Mouse (Mus musculus): ENCODE measurements around the gene Sdhc. TPM values are rescaled to one million over a fixed set of nuclear protein-coding genes. Genes with fewer than 3 reads are reported as not detected.

The Sdhc gene
- 1,000 to 10,000 TPM; 1,121 to 1,186 TPM for total RNA-seq (2021)

- intact Hi-C loops (cut with DNase I) = loop anchor here (5.0 kb wide), 1 partner anchor 33 kb away; no protein-coding TSS in a partner anchor
- DNase-seq (ENCODE audit: low spot score) = peak; percentile 92
These were observed at the start of gene Sdhc, which contains the start of gene Mpz for GRCm38 (mm10) chr1:171149974-171150760. Sdhc (minus strand) TSS chr1:171150603. Mpz (plus strand) TSS chr1:171150711.

GRCm38 (mm10) chr1:171199532-171199931, 49.1 kb upstream of the Sdhc start:
- intact Hi-C loops (cut with DNase I) = no loop called here
- no peak for DNase-seq (ENCODE audit: low spot score)

DNA sequence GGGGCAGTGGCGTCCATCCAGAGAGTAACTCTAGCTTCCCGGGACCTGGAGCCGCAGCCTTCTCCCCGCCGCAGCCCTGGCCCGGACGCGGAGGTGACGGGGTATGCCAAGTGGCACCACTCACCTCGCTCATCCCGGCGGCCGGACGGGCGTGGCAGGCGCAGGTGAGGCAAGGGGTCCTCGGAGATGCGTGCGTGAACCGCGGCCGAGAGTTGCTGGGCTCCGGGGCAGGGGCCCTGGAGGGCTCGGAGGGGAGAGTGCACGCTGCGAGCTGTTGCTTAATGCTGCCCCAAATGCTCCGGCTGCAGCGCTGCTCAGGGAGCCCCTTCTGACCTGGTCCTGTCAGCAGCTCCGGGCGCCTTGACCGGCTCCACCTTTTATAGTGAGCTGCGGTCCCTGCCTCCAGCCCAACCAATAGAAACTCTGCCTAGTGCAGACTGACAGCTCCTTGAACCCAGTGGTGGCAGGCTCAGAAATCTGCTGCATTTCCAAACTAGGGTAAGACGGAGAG, 45.5 kb upstream of the Sdhc start, which contains the start of gene Pcp4l1:
Pcp4l1 (minus strand) TSS at position 382 of the 511 bp plus-strand sequence.
- peak; percentile 70 for DNase-seq (ENCODE audit: low spot score)
- intact Hi-C loops (cut with DNase I) = loop anchor here (2.0 kb wide), 1 partner anchor 29 kb away; no protein-coding TSS in a partner anchor

DNA sequence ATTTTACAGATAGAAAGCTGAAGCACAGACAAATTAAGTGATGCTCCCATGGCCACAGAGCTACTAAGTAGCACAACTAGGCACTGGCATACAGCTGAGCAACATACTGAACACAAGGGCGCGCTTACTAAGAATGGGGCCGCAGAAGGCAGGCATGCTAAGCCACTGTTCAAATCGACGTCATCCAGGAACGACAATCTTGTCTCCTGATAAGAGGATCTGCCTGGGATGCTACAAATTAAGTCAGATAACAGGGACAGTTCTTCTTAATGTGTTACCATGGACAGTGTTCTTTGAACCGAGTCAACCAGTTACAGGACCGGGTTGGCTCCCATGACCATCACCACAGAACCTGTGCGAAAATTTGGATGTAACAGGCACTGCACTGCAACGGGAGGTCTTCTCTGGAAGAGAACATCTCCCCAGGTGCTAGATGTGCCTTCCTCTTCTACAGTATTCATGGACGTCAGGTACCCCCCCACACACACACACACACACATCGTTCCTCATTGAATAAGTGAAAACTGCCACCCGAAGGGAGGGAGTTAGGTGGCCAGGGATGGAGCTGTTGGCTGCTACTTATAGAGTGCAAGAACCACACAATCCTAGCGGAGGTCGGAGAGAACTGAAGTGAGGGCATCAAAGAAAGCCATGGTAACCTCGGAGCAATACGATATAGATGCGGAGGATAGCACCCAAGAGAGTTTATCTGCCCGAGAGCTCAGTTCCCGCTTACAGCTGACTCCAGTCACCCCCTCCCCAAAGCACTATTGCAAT, 44.8 kb upstream of the Sdhc start:
- DNase-seq (ENCODE audit: low spot score) = no peak
- intact Hi-C loops (cut with DNase I) = loop anchor here (2.0 kb wide), 1 partner anchor 28 kb away; no protein-coding TSS in a partner anchor

DNA sequence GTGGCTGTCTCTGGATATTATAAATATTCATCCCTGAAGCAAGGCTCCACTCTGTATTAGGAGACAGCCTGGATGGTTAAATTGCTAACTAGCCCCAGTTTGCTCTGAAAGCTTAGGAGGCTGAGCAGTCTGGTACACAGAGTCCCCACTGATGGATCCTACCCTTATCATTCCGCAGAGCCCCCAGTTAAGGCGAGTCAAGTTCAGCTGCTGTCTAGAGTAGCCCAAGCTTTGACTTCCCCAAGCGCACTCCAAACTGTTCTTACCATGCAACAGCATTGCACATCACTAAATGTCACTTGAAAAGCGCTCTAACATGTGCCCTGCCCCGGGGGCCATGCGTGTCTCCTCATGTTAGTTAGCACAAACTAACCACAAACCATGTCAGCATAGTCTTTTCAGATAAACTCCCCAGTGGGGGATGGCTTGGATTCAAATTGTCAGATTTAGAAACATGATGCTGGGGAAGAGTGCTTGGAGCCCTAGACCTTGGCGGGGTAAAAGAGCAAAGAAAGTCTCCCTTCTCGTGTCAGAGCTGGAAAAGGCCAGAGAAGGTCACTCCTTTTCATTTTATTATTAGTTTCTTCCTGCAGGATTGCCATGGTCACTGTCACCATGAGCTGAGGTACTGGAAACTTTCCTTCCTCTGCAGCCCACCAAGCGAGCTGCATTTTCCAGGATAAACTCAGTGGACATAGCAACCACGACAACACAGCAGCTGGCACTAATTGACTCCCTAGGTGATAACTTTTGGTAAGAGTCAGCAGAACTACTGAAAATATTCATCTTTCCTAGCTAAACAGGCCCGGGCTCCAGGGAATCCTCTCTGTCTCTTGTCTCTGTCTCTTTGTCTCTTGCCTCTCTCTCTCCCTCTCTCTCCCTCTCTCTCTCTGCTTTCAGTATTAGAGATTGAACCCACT, 43.8 kb upstream of the Sdhc start:
- intact Hi-C loops (cut with DNase I) = loop anchor here (2.0 kb wide), 2 partner anchors 27 kb away; no protein-coding TSS in a partner anchor

DNA sequence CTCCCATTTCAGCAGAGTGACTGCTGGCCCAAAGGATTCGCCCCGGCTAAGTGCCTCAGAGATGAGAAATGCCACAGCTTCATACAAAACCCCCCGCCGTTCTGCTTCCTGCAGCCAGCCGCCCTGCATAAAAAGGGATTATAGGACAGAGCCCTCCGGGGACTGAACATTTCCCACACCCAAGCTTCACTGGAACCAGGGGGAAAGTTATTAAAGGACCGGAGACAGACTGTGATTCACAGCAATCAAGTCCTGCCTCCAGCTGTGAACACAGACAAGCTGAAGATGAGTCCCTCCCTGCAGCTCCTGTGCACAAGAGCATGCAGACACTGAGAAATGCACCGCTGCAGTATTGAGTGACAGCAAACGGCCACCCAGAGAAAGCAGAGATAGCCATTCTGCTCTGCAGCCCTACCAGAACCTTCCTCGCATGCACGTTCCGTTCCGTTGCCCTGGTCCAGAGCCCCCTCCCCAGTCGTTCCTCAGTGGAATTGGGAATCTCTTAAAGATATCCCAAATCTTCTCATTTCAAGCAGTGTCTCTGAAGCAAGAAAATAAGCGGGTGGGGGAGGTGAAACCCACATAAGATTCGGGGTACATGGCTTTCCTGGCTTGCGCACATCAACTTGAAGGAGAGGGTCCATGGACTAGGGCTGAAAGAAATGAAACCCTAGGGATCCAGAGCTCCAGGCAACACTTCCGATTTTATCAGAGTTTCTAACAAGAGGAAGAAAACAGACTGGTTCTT, 42.9 kb upstream of the Sdhc start:
- no peak for DNase-seq (ENCODE audit: low spot score)
- intact Hi-C loops (cut with DNase I) = loop anchor here (2.0 kb wide), 1 partner anchor 28 kb away; no protein-coding TSS in a partner anchor

More for the DNA sequence above, 43.8 kb upstream of the Sdhc start:
- no peak for DNase-seq (ENCODE audit: low spot score)

GRCm38 (mm10) chr1:171192283-171192682, 41.9 kb upstream of the Sdhc start:
- intact Hi-C loops (cut with DNase I) = loop anchor here (2.0 kb wide), 1 partner anchor 29 kb away; no protein-coding TSS in a partner anchor
- no peak for DNase-seq (ENCODE audit: low spot score)

DNA sequence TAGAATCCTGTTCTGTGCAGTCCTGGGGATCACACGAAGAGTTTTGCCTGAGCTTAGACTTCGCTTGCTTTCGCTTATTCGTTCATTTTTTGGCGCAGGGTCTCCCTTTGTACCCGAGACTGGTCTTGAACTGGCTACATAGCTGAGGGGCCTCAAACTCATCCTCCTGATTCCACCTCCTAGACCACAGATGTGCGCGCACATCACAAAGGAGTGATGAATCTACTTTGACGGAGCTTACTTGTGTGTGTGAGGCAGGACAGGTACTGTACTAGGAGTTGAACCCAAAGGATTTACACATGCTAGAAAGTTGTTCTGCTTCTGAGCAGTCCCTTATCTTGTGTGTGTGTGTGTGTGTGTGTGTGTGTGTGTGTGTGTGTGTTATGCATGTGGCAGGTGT, 40.4 kb upstream of the Sdhc start:
- intact Hi-C loops (cut with DNase I) = no loop called here
- DNase-seq (ENCODE audit: low spot score) = no peak

DNA sequence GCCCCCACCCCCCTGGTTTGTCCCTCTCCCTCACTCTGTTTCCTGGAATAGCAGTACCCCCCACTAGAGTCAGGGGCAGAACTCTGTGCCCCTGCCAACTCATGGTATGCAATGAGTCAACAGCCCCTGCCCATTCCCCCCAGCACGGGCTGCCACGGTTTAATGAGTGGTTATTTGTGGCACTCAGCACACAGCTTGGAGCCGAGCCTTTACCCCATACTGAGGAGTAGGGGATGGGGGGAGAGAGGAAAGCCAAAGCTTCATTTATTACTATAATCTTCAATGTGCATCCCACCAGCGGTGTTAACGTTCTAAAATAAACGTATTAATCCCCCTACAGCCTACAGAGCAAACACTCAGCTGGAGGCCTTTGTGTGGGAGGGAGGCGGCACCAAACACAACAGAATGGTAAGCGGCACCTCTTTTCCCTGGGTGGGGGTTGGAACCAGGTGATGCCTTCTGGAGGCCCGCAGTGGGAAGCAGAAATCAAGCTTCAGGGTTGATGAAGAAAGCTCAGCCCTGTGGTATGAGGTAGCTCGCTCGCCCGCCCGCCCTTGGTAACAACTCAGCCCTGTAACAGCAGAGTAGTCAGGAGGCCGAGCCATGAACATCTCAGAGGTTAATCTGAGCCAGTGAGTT, 39.2 kb upstream of the Sdhc start:
- intact Hi-C loops (cut with DNase I) = no loop called here
- DNase-seq (ENCODE audit: low spot score) = no peak

DNA sequence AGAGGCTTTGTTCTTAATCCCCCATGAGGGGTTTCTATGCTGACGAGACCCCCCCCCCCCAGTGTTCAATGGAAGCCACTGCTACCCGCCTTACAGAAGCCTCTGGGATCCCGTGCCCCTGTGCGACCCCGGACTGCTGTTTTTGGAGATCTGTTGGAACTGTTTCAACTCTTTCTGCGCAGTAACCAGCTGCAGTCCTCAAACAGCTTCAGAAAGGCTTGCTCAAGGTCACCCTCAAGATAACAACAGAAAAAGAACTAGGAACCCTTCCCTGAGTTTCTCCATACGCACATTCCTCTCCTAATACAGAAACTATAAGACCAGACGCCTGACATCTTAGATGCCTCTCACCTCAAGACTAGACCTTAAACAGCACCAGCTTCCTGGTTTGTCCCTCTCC, 38.6 kb upstream of the Sdhc start:
- no peak for DNase-seq (ENCODE audit: low spot score)
- intact Hi-C loops (cut with DNase I) = no loop called here

DNA sequence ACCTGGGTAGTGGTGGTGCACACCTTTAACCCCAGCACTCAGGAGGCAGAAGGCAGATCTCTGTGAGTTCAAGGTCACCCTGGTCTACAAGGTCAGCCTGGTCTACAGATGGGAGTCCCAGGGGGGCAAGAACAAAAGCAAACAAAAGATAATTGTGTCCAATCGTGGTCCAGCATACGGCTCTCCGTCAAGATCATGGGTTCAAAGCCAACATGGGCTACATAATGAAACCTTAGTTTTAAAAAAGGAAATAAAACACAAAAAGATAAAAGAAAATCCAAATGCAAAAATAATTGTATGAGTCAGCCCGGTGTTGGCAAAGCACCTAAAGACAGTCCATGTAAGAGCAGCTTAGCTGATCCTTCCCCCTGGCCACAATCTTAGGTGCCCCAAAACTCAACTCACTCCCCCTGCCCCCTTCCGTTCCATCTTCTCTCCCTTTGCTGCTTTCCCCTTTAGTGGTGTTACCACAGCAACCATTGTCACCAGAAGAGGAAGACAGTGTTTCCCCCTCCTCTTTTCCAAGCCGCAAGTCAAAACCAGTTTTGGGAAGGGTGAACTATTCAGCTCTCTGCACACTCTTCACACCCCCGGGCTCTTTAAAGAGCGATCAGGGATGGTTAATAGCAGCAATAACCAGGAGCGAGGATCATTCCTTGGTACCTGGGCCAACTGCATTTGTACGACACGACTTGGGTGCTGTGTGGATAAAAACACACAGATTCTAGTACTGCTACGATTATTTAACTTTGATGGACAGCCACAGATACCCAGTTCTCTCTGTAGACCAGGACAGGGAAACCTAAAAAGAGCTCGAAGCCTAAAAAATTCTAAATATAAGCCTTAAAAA, 37.7 kb upstream of the Sdhc start:
- intact Hi-C loops (cut with DNase I) = no loop called here
- no peak for DNase-seq (ENCODE audit: low spot score)

DNA sequence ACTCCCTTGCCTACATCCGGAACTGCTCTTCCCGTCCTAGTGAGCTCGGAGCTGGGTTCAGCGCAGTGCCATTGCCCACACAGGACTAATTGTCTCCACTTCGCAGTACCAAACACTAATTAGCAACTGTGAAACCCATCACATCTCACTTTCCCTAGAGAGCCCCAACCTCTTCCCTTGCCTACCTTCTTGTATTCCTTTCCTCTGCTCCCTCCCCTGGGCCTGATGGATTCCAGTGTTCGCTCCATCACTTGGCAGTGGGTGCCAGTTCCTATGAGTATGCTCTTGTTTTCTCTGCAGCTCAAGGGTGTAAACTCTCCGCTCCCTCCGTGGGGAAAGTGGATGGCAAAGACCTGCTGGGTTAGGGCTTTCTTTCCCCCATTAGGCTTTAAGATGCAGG, 35.3 kb upstream of the Sdhc start:
- intact Hi-C loops (cut with DNase I) = no loop called here
- DNase-seq (ENCODE audit: low spot score) = no peak

GRCm38 (mm10) chr1:171184314-171184713, 33.9 kb upstream of the Sdhc start:
- intact Hi-C loops (cut with DNase I) = no loop called here
- DNase-seq (ENCODE audit: low spot score) = no peak

DNA sequence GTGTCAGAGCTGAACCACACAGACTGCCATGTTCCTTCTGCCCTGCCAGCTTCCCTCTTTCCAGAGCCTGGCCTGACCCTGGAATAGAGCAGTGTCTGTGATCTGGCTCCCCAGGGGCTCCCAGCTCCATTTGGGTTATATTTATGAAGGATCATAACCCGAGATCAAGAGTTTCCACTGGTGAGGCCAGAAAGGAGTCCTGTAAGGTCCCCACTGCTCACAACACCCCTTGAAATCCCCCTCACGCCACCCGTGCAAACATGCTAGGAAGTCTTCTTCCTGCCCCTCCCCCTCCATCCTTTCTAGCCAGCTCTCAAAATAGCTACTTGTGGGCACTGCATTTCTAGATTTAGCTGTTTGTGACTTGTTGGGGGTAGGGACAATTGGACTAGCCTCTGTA, 33.2 kb upstream of the Sdhc start:
- intact Hi-C loops (cut with DNase I) = no loop called here
- peak; percentile 31 for DNase-seq (ENCODE audit: low spot score)

- intact Hi-C loops (cut with DNase I) = no loop called here
- no peak for DNase-seq (ENCODE audit: low spot score)
These were observed 32.6 kb upstream of the Sdhc start for GRCm38 (mm10) chr1:171183025-171183424.

DNA sequence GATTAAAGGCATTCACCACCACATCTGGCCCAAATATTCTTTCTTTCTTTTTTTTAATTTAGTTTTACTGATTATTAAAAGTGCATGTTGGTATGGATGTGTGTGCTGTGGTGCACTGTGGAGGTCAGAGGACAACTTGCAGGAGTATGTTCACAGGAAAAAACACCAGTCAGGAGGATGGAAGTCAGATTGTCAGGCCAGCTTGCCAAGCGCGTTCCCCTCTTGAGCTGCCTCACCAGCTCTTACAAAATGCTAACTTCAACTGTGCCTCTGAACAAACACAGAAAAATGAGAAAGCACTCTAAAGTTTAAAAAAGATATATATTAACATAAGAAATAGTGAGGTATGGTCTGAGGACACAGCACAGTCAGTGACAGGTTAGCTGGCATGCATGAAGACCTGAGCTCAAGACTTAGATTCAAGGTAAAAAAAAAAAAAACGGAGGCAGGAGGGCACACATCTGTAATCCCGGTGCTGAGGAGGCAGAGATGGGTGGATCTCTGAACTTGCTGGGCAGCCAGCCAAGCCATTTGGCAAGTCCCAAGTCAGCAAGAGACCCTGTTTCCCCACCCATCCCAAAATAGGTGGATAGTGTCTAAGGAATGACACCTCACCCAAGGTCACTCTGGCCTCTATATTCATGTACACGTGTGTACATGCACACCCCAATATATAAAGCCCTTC, 29.2 kb upstream of the Sdhc start:
- intact Hi-C loops (cut with DNase I) = no loop called here
- no peak for DNase-seq (ENCODE audit: low spot score)

DNA sequence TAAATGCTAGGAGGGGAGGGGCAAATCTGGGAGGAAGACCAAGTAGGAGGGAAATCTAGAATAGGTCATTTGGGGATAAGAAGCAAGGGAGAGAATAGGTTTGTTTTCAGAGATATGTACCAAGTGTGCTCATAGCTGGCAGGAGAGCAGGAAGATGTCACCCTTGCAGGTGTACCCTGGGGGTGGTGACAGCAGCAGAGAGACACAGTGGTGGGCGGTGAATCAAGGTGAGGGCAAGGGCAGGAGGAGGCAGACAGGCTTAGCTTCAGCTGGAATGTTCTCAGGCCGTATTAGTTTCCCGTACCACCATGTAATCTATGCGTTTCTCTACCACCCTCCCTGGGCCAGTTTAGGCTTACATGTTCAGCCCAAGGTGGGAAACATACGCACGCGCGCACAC, 22.4 kb upstream of the Sdhc start:
- intact Hi-C loops (cut with DNase I) = no loop called here
- no peak for DNase-seq (ENCODE audit: low spot score)

Measured in heart, postnatal 25 days (tissue).